Mouse (Mus musculus) Patski (cell line): ENCODE measurements around the gene Tbcel. TPM values are rescaled to one million over a fixed set of nuclear protein-coding genes. Genes with fewer than 3 reads are reported as not detected.

Experiments
- ATAC-seq: fragments of 100-300 bp; one replicate; pipeline ENCODE4 v1.8.0; 2021
- CTCF ChIA-PET: fragments of 350-600 bp; sonication (Branson Sonifier 250); formaldehyde crosslinking; loops from one replicate; lab custom pipeline; 2022; ENCODE audit warnings: inconsistent platforms; lab: Charles Lee
- POLR2A ChIA-PET: fragments of 350-600 bp; sonication (Branson Sonifier 250); formaldehyde crosslinking; loops from one replicate; lab custom pipeline; 2022; ENCODE audit warnings: antibody characterized with exemption, inconsistent platforms; lab: Charles Lee
- DNase-seq: peaks from one replicate; pipeline ENCODE4 v3.0.0-alpha.2; 2011; ENCODE audit warnings: low read depth, low spot score
- H3K27me3 ChIP-seq: fragments of 371-371 bp; one replicate; pipeline ENCODE4 v1.5.1; 2021
- CTCF ChIP-seq: fragments of 100-300 bp; IDR thresholded peaks from one replicate; pipeline ENCODE4 v1.5.1; 2021
- in situ Hi-C: fragments of 300-500 bp; cut with MboI; formaldehyde crosslinking; loops from 3 replicates; pipeline ENCODE4 v1.11.1; 2018; ENCODE audit warnings: low pct_unique_long_range_greater_than_20kb, mixed read lengths
- polyA plus RNA-seq: library from polyadenylated mRNA; unstranded; gene quantifications from one replicate; pipeline ENCODE4 v1.2.3, GENCODE M21; 2021

Tbcel gene
- polyA plus RNA-seq, 1 experiment from 2014 or later, result 23.3 TPM

GRCm38 (mm10) chr9:42486913-42487312 is 20.7 kb downstream of the Tbcel start:
- CTCF ChIA-PET, result interaction anchor here (1.0 kb wide), 1 partner anchor 16 kb away, joined by 3 read pairs; no protein-coding TSS in a partner anchor
- ATAC-seq, result no peak

GRCm38 (mm10) chr9:42484667-42485066 is 22.9 kb downstream of the Tbcel start:
- CTCF ChIA-PET, result no interaction called here
- in situ Hi-C loops, result no loop called here

More at GRCm38 (mm10) chr9:42486913-42487312, 20.7 kb downstream of the Tbcel start:
- POLR2A ChIA-PET, result no interaction called here
- no peak for TF ChIP-seq CTCF
- in situ Hi-C loops, result no loop called here
- DNase-seq, result no peak
- H3K27me3 ChIP-seq, result peaks cover 62% of the 10 kb centered on the region

GRCm38 (mm10) chr9:42482944-42483343 is 24.7 kb downstream of the Tbcel start:
- ChIA-PET CTCF (no interaction called here), POLR2A (no interaction called here)
- DNase-seq, result no peak
- no peak for ATAC-seq
- peaks cover 62% of the 10 kb centered on the region for H3K27me3 ChIP-seq
- TF ChIP-seq CTCF, result no peak
- in situ Hi-C loops, result no loop called here

More at GRCm38 (mm10) chr9:42484667-42485066, 22.9 kb downstream of the Tbcel start:
- TF ChIP-seq CTCF, result no peak
- DNase-seq (no peak), ATAC-seq (no peak)
- peaks cover 50% of the 10 kb centered on the region for H3K27me3 ChIP-seq
- POLR2A ChIA-PET, result no interaction called here

GRCm38 (mm10) chr9:42476166-42476565 is 31.4 kb downstream of the Tbcel start:
- POLR2A ChIA-PET, result no interaction called here
- DNase-seq, result no peak
- TF ChIP-seq CTCF, result no peak
- in situ Hi-C loops, result no loop called here
- ATAC-seq, result no peak
- H3K27me3 ChIP-seq, result peaks cover 44% of the 10 kb centered on the region
- CTCF ChIA-PET, result no interaction called here

GRCm38 (mm10) chr9:42474244-42474643 is 33.4 kb downstream of the Tbcel start:
- H3K27me3 ChIP-seq, result peaks cover 39% of the 10 kb centered on the region
- in situ Hi-C loops, result no loop called here
- DNase-seq (no peak), ATAC-seq (no peak)
- ChIA-PET CTCF (no interaction called here), POLR2A (no interaction called here)
- no peak for TF ChIP-seq CTCF

- in situ Hi-C loops, result no loop called here
- peak; percentile 65 for ATAC-seq
- peaks cover 23% of the 10 kb centered on the region for H3K27me3 ChIP-seq
- CTCF ChIA-PET, result interaction anchor here (1.5 kb wide), 1 partner anchor 9 kb away, joined by 5 read pairs; no protein-coding TSS in a partner anchor
- no peak for TF ChIP-seq CTCF
- peak; percentile 54 for DNase-seq
- POLR2A ChIA-PET, result interaction anchor here (1.8 kb wide), 1 partner anchor 10 kb away, joined by 7 read pairs; no protein-coding TSS in a partner anchor
Measured at GRCm38 (mm10) chr9:42471921-42472747, 35.5 kb downstream of the Tbcel start.

GRCm38 (mm10) chr9:42471214-42471613 is 36.4 kb downstream of the Tbcel start:
- CTCF ChIA-PET, result interaction anchor here (1.5 to 1.6 kb wide), 2 partner anchors 8 to 15 kb away, joined by 3 to 5 read pairs; no protein-coding TSS in a partner anchor

GRCm38 (mm10) chr9:42469323-42469722 is 38.3 kb downstream of the Tbcel start:
- CTCF ChIA-PET, result interaction anchor here (1.0 kb wide), 1 partner anchor 38 kb away, joined by 3 read pairs; no protein-coding TSS in a partner anchor
- peaks cover 3% of the 10 kb centered on the region for H3K27me3 ChIP-seq
- in situ Hi-C loops, result no loop called here
- ATAC-seq (no peak), DNase-seq (no peak)
- POLR2A ChIA-PET, result no interaction called here
- no peak for TF ChIP-seq CTCF

More at GRCm38 (mm10) chr9:42471214-42471613, 36.4 kb downstream of the Tbcel start:
- in situ Hi-C loops, result no loop called here
- H3K27me3 ChIP-seq, result peaks cover 17% of the 10 kb centered on the region
- TF ChIP-seq CTCF, result no peak
- POLR2A ChIA-PET, result interaction anchor here (1.8 kb wide), 1 partner anchor 9 kb away, joined by 7 read pairs; no protein-coding TSS in a partner anchor
- ATAC-seq (peak; percentile 79), DNase-seq (no peak)

GRCm38 (mm10) chr9:42468360-42468759 is 39.2 kb downstream of the Tbcel start:
- ChIA-PET POLR2A (no interaction called here), CTCF (no interaction called here)
- in situ Hi-C loops, result no loop called here
- no peak for TF ChIP-seq CTCF
- ATAC-seq, result no peak
- DNase-seq, result no peak
- H3K27me3 ChIP-seq, result no peaks in the 10 kb centered on the region

GRCm38 (mm10) chr9:42467116-42467815 is 40.3 kb downstream of the Tbcel start:
- ATAC-seq, result no peak
- DNase-seq, result no peak
- POLR2A ChIA-PET, result no interaction called here
- H3K27me3 ChIP-seq, result no peaks in the 10 kb centered on the region
- CTCF ChIA-PET, result no interaction called here
- in situ Hi-C loops, result no loop called here
- no peak for TF ChIP-seq CTCF
